Mouse (Mus musculus) C2C12 (cell line): ENCODE results near the gene Tmem62. TPM values are rescaled to one million over a fixed set of nuclear protein-coding genes. Genes with fewer than 3 reads are reported as not detected.
A peak's percentile ranks its signal among the peaks of the same experiment; 100 is the strongest.
"Not testable (repeated sequence)": the region's sequence is repeated elsewhere in the genome, so short reads cannot be mapped to it uniquely, and the experiment has no call there.

ENCODE experiments used
- H3K27me3 ChIP-seq: one replicate; pipeline ENCODE4 v1.6.1; 2011; ENCODE audit not compliant: control insufficient read depth, insufficient read depth, insufficient read length
- H3K36me3 ChIP-seq: one replicate; pipeline ENCODE4 v1.6.1; 2011; ENCODE audit not compliant: control insufficient read depth, insufficient read depth
- H3K4me3 ChIP-seq: one replicate; pipeline ENCODE4 v1.5.1; 2011; ENCODE audit warnings: mild to moderate bottlenecking, control low read depth; ENCODE audit not compliant: poor library complexity, insufficient read depth, severe bottlenecking
- H3K79me2 ChIP-seq: one replicate; pipeline ENCODE4 v1.6.1; 2011; ENCODE audit not compliant: control insufficient read depth, insufficient read depth
- H3K79me3 ChIP-seq: one replicate; pipeline ENCODE4 v1.6.1; 2011; ENCODE audit warnings: low read depth, control low read depth
- H3ac ChIP-seq: one replicate; pipeline ENCODE3; 2011; ENCODE audit warnings: low read depth; ENCODE audit not compliant: control insufficient read depth, insufficient read length
- CEBPB ChIP-seq: IDR thresholded peaks from one replicate; pipeline ENCODE4 v1.6.1; 2011; ENCODE audit warnings: low read depth, mild to moderate bottlenecking, control low read depth, moderate library complexity
- CTCF ChIP-seq: IDR thresholded peaks from one replicate; pipeline ENCODE4 v1.5.1; 2011; ENCODE audit not compliant: control insufficient read depth, insufficient read depth, insufficient read length
- FOSL1 ChIP-seq: IDR thresholded peaks from one replicate; pipeline ENCODE4 v1.8.0; 2011; ENCODE audit warnings: mild to moderate bottlenecking, low read length; ENCODE audit not compliant: poor library complexity, insufficient read depth, severe bottlenecking
- MAX ChIP-seq: IDR thresholded peaks from one replicate; pipeline ENCODE4 v1.6.1; 2011; ENCODE audit warnings: mild to moderate bottlenecking, control low read depth
- MYOD1 ChIP-seq: IDR thresholded peaks from one replicate; pipeline ENCODE4 v1.6.1; 2011; ENCODE audit warnings: low read depth; ENCODE audit not compliant: control insufficient read depth, insufficient read length
- MYOG ChIP-seq: IDR thresholded peaks from one replicate; pipeline ENCODE4 v1.6.1; 2011; ENCODE audit not compliant: control insufficient read depth, insufficient read length; ENCODE audit errors: extremely low read depth
- USF1 ChIP-seq: IDR thresholded peaks from one replicate; pipeline ENCODE4 v1.6.1; 2011; ENCODE audit warnings: low read depth, mild to moderate bottlenecking, control low read depth, moderate library complexity
- polyA plus RNA-seq: library from polyadenylated mRNA; unstranded; fragments of >200 nt; fragmentation: generic; extraction: Trizol; gene quantifications from one replicate; pipeline ENCODE4 v1.2.1, GENCODE M21; 2012; ENCODE audit warnings: missing spikeins

The Tmem62 gene
- polyA plus RNA-seq, 1 experiment: 4.9 TPM

- Histone ChIP-seq H3K79me2 (peaks cover 6% of the 10 kb centered on the region), H3K27me3 (no peaks in the 10 kb centered on the region), H3K4me3 (no peak overlapping the region), H3K36me3 (no peaks in the 10 kb centered on the region), H3K79me3 (no peaks in the 10 kb centered on the region), H3ac (no peak overlapping the region)
- no peak for TF ChIP-seq MYOG
- peak; percentile 55 for TF ChIP-seq FOSL1
Measured at GRCm38 (mm10) chr2:120979819-120980218, 3.0 kb downstream of the Tmem62 start.

- no peak overlapping the region for H3K4me3 ChIP-seq
- H3K79me2 ChIP-seq: peaks cover 6% of the 10 kb centered on the region
- TF ChIP-seq USF1 (peak; percentile 16), MYOG (no peak), CTCF (no peak), MAX (no peak), CEBPB (peak; percentile 23), FOSL1 (peak; percentile 40), MYOD1 (no peak)
- no peak overlapping the region for H3ac ChIP-seq
- no peaks in the 10 kb centered on the region for H3K79me3 ChIP-seq
- no peaks in the 10 kb centered on the region for H3K27me3 ChIP-seq
- H3K36me3 ChIP-seq: no peaks in the 10 kb centered on the region
Measured at GRCm38 (mm10) chr2:120980861-120981260, 4.0 kb downstream of the Tmem62 start.

GRCm38 (mm10) chr2:120983611-120984010, 6.8 kb downstream of the Tmem62 start:
- no peak for TF ChIP-seq MYOG
- no peak for TF ChIP-seq USF1
- no peak for TF ChIP-seq CEBPB
- no peak for TF ChIP-seq MAX
- TF ChIP-seq FOSL1: no peak
- no peak for TF ChIP-seq CTCF
- no peak for TF ChIP-seq MYOD1
- Histone ChIP-seq H3ac (no peak overlapping the region), H3K79me2 (no peaks in the 10 kb centered on the region), H3K27me3 (no peaks in the 10 kb centered on the region), H3K36me3 (no peaks in the 10 kb centered on the region), H3K4me3 (no peak overlapping the region), H3K79me3 (no peaks in the 10 kb centered on the region)

- Histone ChIP-seq H3K79me2 (no peaks in the 10 kb centered on the region), H3K27me3 (no peaks in the 10 kb centered on the region), H3K79me3 (no peaks in the 10 kb centered on the region), H3ac (no peak overlapping the region), H3K4me3 (no peak overlapping the region), H3K36me3 (peaks cover 2% of the 10 kb centered on the region)
- TF ChIP-seq CTCF: no peak
Measured at GRCm38 (mm10) chr2:120985241-120985640, 8.4 kb downstream of the Tmem62 start.

GRCm38 (mm10) chr2:120991196-120991595, 14.4 kb downstream of the Tmem62 start:
- no peaks in the 10 kb centered on the region for H3K79me2 ChIP-seq
- TF ChIP-seq CEBPB: no peak
- TF ChIP-seq FOSL1: no peak
- no peak for TF ChIP-seq MAX
- no peak for TF ChIP-seq CTCF
- TF ChIP-seq USF1: no peak
- TF ChIP-seq MYOD1: no peak
- TF ChIP-seq MYOG: no peak
- peaks cover 12% of the 10 kb centered on the region for H3K36me3 ChIP-seq
- H3K27me3 ChIP-seq: no peaks in the 10 kb centered on the region
- no peak overlapping the region for H3K4me3 ChIP-seq
- no peak overlapping the region for H3ac ChIP-seq
- no peaks in the 10 kb centered on the region for H3K79me3 ChIP-seq

GRCm38 (mm10) chr2:120996607-120997006, 19.8 kb downstream of the Tmem62 start:
- peaks cover 11% of the 10 kb centered on the region for H3K36me3 ChIP-seq
- H3K4me3 ChIP-seq, H3K79me2 ChIP-seq, H3K27me3 ChIP-seq, H3K79me3 ChIP-seq, H3ac ChIP-seq: not testable (repeated sequence)

GRCm38 (mm10) chr2:120998863-120999262, 22.0 kb downstream of the Tmem62 start:
- H3K36me3 ChIP-seq: peaks cover 7% of the 10 kb centered on the region
- H3K27me3 ChIP-seq: no peaks in the 10 kb centered on the region
- H3ac ChIP-seq: no peak overlapping the region
- no peak overlapping the region for H3K4me3 ChIP-seq
- no peaks in the 10 kb centered on the region for H3K79me3 ChIP-seq
- no peaks in the 10 kb centered on the region for H3K79me2 ChIP-seq
- TF ChIP-seq CEBPB (no peak), FOSL1 (no peak), USF1 (no peak), MAX (no peak), CTCF (no peak), MYOD1 (no peak), MYOG (no peak)
